Mouse (Mus musculus) brain, embryonic 14.5 days (tissue): ENCODE measurements around the gene Myom1.

Experiments used
- CTCF ChIP-seq: fragments of 200-500 bp; IDR thresholded peaks from 2 replicates; pipeline ENCODE4 v1.5.1; 2012; ENCODE audit warnings: inconsistent platforms, mild to moderate bottlenecking, moderate library complexity, borderline replicate concordance; ENCODE audit not compliant: insufficient read depth, insufficient read length; ENCODE audit errors: extremely low read depth
- POLR2A ChIP-seq: fragments of 200-500 bp; IDR thresholded peaks from 2 replicates; pipeline ENCODE4 v1.6.1; 2012; ENCODE audit warnings: mild to moderate bottlenecking, inconsistent platforms, borderline replicate concordance; ENCODE audit not compliant: poor library complexity, insufficient read depth, insufficient read length, severe bottlenecking; ENCODE audit errors: extremely low read depth

DNA sequence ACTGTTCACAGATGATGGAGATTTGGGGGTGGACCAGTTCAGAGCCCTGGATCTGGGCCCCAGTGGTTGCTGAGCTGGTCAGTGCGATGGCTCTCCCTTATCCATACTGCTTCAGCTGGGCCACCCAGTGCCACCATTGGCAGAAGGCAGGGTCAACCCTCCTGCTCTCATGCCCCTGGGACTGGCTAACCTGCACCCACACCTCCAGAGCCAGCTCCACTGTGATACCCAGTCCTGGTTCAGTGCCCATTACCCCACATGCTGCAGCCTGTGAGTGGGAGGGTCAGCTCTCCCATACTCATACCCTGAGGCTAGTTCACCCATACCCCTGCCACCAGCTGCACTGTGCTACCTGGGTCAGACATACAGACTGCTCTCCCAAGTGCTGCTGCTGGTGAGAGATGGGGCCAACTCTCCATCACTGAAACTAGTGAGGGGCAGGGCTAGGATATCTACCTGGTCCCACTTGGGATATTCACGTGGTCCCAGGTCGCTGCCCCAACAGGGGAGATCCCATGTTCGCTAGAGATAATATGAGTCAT is 15.1 kb downstream of the Myom1 start:
- TF ChIP-seq CTCF (no peak), POLR2A (no peak)
